Comparison of ENCODE assay signal across 19 mouse cellular contexts in genomic region chr1:188420543-188420942, GRCm38 (mm10).
"Had no signal": no experiment of that assay in that cellular context is flagged by ENCODE, and none has a peak within 500 bp of the region (broad histone marks: within the 10 kb centered on the region; RNA-seq: fewer than 3 reads in every experiment).

No protein-coding gene starts in this region.

- H3K27ac ChIP-seq: midbrain, embryonic 10.5 days; midbrain, embryonic 12.5 days; neural tube, embryonic 13.5 days; neural tube, embryonic 15.5 days had no signal

- H3K27me3 ChIP-seq: midbrain, embryonic 12.5 days; neural tube, embryonic 13.5 days; neural tube, embryonic 15.5 days had no signal

- H3K9me3 ChIP-seq: midbrain, embryonic 10.5 days; midbrain, embryonic 12.5 days; neural tube, embryonic 13.5 days; neural tube, embryonic 15.5 days had no signal

- H3K4me3 ChIP-seq: midbrain, embryonic 10.5 days; midbrain, embryonic 12.5 days; myocyte; neural tube, embryonic 13.5 days; neural tube, embryonic 15.5 days had no signal

- H3K36me3 ChIP-seq: midbrain, embryonic 10.5 days; midbrain, embryonic 12.5 days; neural tube, embryonic 13.5 days; neural tube, embryonic 15.5 days had no signal

- H3K4me1 ChIP-seq: midbrain, embryonic 12.5 days; neural tube, embryonic 13.5 days; neural tube, embryonic 15.5 days had no signal

- DNase-seq: lung, adult 18-20 months; lung, embryonic 14.5 days; lung, postnatal 10 days; lung, postnatal 4 days; midbrain, embryonic 14.5 days; retina, postnatal 1 day; right cerebral cortex, adult 18-20 months; right cerebral cortex, postnatal 25 days; right cerebral cortex, postnatal 4 days; spleen, adult 18-20 months; thymus, adult 2 months; thymus, postnatal 25 days; thymus, postnatal 4 days had no signal

- H3K9ac ChIP-seq: lung, embryonic 14.5 days; midbrain, embryonic 12.5 days; neural tube, embryonic 13.5 days; neural tube, embryonic 15.5 days had no signal

- H3K4me2 ChIP-seq: lung, embryonic 14.5 days; midbrain, embryonic 12.5 days; neural tube, embryonic 13.5 days; neural tube, embryonic 15.5 days had no signal

- ATAC-seq: midbrain, embryonic 16.5 days had no signal
